In genomic region chr15:97752491-97752890, GRCm38 (mm10) we compare ENCODE assay signal across 27 mouse cellular contexts. TPM values are rescaled to one million over a fixed set of nuclear protein-coding genes. Genes with fewer than 3 reads are reported as not detected.
DNase-seq lines count a peak whose midpoint lies in the region; ATAC-seq lines count a peak whose summit lies in the region.
"Had no signal": no experiment of that assay in that cellular context is flagged by ENCODE, and none has a peak within 500 bp of the region (broad histone marks: within the 10 kb centered on the region; RNA-seq: fewer than 3 reads in every experiment).

No protein-coding gene starts in this region.

- peaks cover 20% of the 10 kb centered on the region for H3K36me3 ChIP-seq in kidney, embryonic 16.5 days (ENCODE audit: insufficient read depth, low read length)
- H3K36me3 ChIP-seq in kidney, embryonic 15.5 days, result peaks cover 42% of the 10 kb centered on the region
- H3K36me3 ChIP-seq: embryonic facial prominence, embryonic 10.5 days; embryonic facial prominence, embryonic 13.5 days; forebrain, embryonic 12.5 days; hindbrain, embryonic 12.5 days; hindbrain, embryonic 15.5 days had no signal

- no peak overlapping the region for H3K27ac ChIP-seq in kidney, embryonic 16.5 days (ENCODE audit: low read length)
- H3K27ac ChIP-seq in kidney, embryonic 15.5 days, result no peak overlapping the region
- peak overlapping the region; percentile 50; the same call in 1 of the 2 replicates for H3K27ac ChIP-seq in brown adipose tissue, adult 24 weeks (replicated peaks; ENCODE audit: low read depth, low read length)
- H3K27ac ChIP-seq: embryonic facial prominence, embryonic 10.5 days; embryonic facial prominence, embryonic 13.5 days; forebrain, embryonic 12.5 days; heart, embryonic 10.5 days; heart, embryonic 13.5 days; hindbrain, embryonic 12.5 days; hindbrain, embryonic 15.5 days had no signal

- ATAC-seq in kidney, embryonic 16.5 days (ENCODE audit: low FRiP score, low TSS enrichment), result no peak
- no peak for ATAC-seq in kidney, embryonic 15.5 days (replicated peaks; ENCODE audit: low FRiP score)
- ATAC-seq: activated CD4-positive, CD25-positive, alpha-beta regulatory T cell, adult 4 months; forebrain, embryonic 16.5 days had no signal

- H3K27me3 ChIP-seq in kidney, embryonic 16.5 days (ENCODE audit: insufficient read depth, low read length), result no peaks in the 10 kb centered on the region
- no peaks in the 10 kb centered on the region for H3K27me3 ChIP-seq in kidney, embryonic 15.5 days
- H3K27me3 ChIP-seq: embryonic facial prominence, embryonic 13.5 days; heart, embryonic 13.5 days; hindbrain, embryonic 12.5 days; hindbrain, embryonic 15.5 days had no signal

- peak; percentile 50 for DNase-seq in kidney, adult 11 months
- DNase-seq in kidney, adult 9 months, result peak; percentile 73
- DNase-seq in A20 (ENCODE audit: low read depth, low spot score), result peak; percentile 20
- no peak for DNase-seq in adrenal gland, postnatal 4 days (ENCODE audit: low spot score in 2 of 2)
- DNase-seq: adrenal gland, adult 8-10 months; adrenal gland, postnatal 36 days; cerebellum, adult 11-12 months; cerebellum, adult 8-10 months; cerebellum, postnatal 10 days; cerebellum, postnatal 36 days; embryo, embryonic 11 days; gastrocnemius, postnatal 25 days; heart, postnatal 14 days had no signal

- WGBS in kidney, embryonic 16.5 days, result 91% methylated on average over 5 of the region's 5 CpGs
- 93% methylated on average over 5 of the region's 5 CpGs for WGBS in kidney, embryonic 15.5 days

- no peak overlapping the region for H3K9ac ChIP-seq in kidney, embryonic 16.5 days (replicated peaks; ENCODE audit: low read length)
- no peak overlapping the region for H3K9ac ChIP-seq in kidney, embryonic 15.5 days
- H3K9ac ChIP-seq: embryonic facial prominence, embryonic 13.5 days; forebrain, embryonic 12.5 days; heart, embryonic 13.5 days; hindbrain, embryonic 12.5 days; hindbrain, embryonic 15.5 days had no signal

- H3K4me3 ChIP-seq in kidney, embryonic 16.5 days (ENCODE audit: low read length), result no peak overlapping the region
- H3K4me3 ChIP-seq in kidney, embryonic 15.5 days (replicated peaks), result no peak overlapping the region
- H3K4me3 ChIP-seq in brown adipose tissue, adult 24 weeks (ENCODE audit: insufficient read depth, low read depth, low read length), result no peak overlapping the region
- H3K4me3 ChIP-seq: embryonic facial prominence, embryonic 10.5 days; embryonic facial prominence, embryonic 13.5 days; erythroblast, embryonic 14.5 days; forebrain, embryonic 12.5 days; heart, embryonic 10.5 days; heart, embryonic 13.5 days; hindbrain, embryonic 12.5 days; hindbrain, embryonic 15.5 days had no signal

- H3K9me3 ChIP-seq in kidney, embryonic 16.5 days (ENCODE audit: low read length), result no peaks in the 10 kb centered on the region
- no peaks in the 10 kb centered on the region for H3K9me3 ChIP-seq in kidney, embryonic 15.5 days (replicated peaks)
- H3K9me3 ChIP-seq: embryonic facial prominence, embryonic 10.5 days; embryonic facial prominence, embryonic 13.5 days; forebrain, embryonic 12.5 days; heart, embryonic 10.5 days; heart, embryonic 13.5 days; hindbrain, embryonic 12.5 days; hindbrain, embryonic 15.5 days had no signal

- H3K4me1 ChIP-seq in kidney, embryonic 16.5 days (ENCODE audit: insufficient read depth, low read length), result peaks cover 20% of the 10 kb centered on the region
- peaks cover 37% of the 10 kb centered on the region for H3K4me1 ChIP-seq in kidney, embryonic 15.5 days
- H3K4me1 ChIP-seq in brown adipose tissue, adult 24 weeks (ENCODE audit: control insufficient read depth, insufficient read depth, insufficient read length, low read length), result peaks cover 16% of the 10 kb centered on the region

- H3K4me2 ChIP-seq in kidney, embryonic 16.5 days (replicated peaks; ENCODE audit: low read depth, low read length), result no peak overlapping the region
- no peak overlapping the region for H3K4me2 ChIP-seq in kidney, embryonic 15.5 days
- H3K4me2 ChIP-seq: embryonic facial prominence, embryonic 13.5 days; forebrain, embryonic 12.5 days; heart, embryonic 13.5 days; hindbrain, embryonic 12.5 days; hindbrain, embryonic 15.5 days had no signal

RNA-seq across cellular contexts. Expression of gene Rapgef3, which starts 15.3 kb away (rescaled TPM):
- polyA plus RNA-seq in kidney, embryonic 16.5 days (2015; fragmentation: Nextera tagmentation; extraction: Ambion mirVana), result 36.3 and 36.4 TPM in 2 replicates
- 23.0 and 29.7 TPM in 2 replicates for polyA plus RNA-seq in kidney, embryonic 15.5 days (2015; fragmentation: Nextera tagmentation; extraction: Ambion mirVana)
- polyA plus RNA-seq in brown adipose tissue, adult 24 weeks (2012; ENCODE audit: insufficient read depth, insufficient read length, missing spikeins), result 6.1 and 6.6 TPM in 2 replicates
- 10 to 100 TPM; 19.2 to 27.9 TPM for total RNA-seq in adrenal gland, postnatal 4 days (2021)
- polyA plus RNA-seq: activated CD4-positive, CD25-positive, alpha-beta regulatory T cell, adult 4 months; erythroblast, embryonic 14.5 days had no signal

RNA-seq across cellular contexts. Expression of gene Endou, which starts 21.4 kb away (rescaled TPM):
- 0.45 and 0.60 TPM in 2 replicates for polyA plus RNA-seq in kidney, embryonic 16.5 days (2015; fragmentation: Nextera tagmentation; extraction: Ambion mirVana)
- 0.36 and 0.85 TPM in 2 replicates for polyA plus RNA-seq in kidney, embryonic 15.5 days (2015; fragmentation: Nextera tagmentation; extraction: Ambion mirVana)
- 0.63 and 2.0 TPM in 2 replicates for polyA plus RNA-seq in brown adipose tissue, adult 24 weeks (2012; ENCODE audit: insufficient read depth, insufficient read length, missing spikeins)
- total RNA-seq in adrenal gland, postnatal 4 days (2021), result 1 to 10 TPM in 1 of 2 experiments, under 1 TPM in 1; 0.95 to 1.1 TPM
- polyA plus RNA-seq: erythroblast, embryonic 14.5 days; intestine, embryonic 14.5 days had no signal

RNA-seq across cellular contexts. Expression of gene Slc48a1, which starts 25.8 kb away (rescaled TPM):
- 81.7 and 81.9 TPM in 2 replicates for polyA plus RNA-seq in kidney, embryonic 16.5 days (2015; fragmentation: Nextera tagmentation; extraction: Ambion mirVana)
- polyA plus RNA-seq in kidney, embryonic 15.5 days (2015; fragmentation: Nextera tagmentation; extraction: Ambion mirVana), result 57.5 and 58.8 TPM in 2 replicates
- polyA plus RNA-seq in brown adipose tissue, adult 24 weeks (2012; ENCODE audit: insufficient read depth, insufficient read length, missing spikeins), result 70.5 and 79.9 TPM in 2 replicates
- total RNA-seq in adrenal gland, postnatal 4 days (2021), result 10 to 100 TPM; 83.0 to 91.7 TPM

RNA-seq across cellular contexts. Expression of gene Rpap3, which starts 46.9 kb away (rescaled TPM):
- polyA plus RNA-seq in kidney, embryonic 16.5 days (2015; fragmentation: Nextera tagmentation; extraction: Ambion mirVana), result 31.0 and 33.0 TPM in 2 replicates
- polyA plus RNA-seq in kidney, embryonic 15.5 days (2015; fragmentation: Nextera tagmentation; extraction: Ambion mirVana), result 29.5 and 33.8 TPM in 2 replicates
- 7.5 and 8.8 TPM in 2 replicates for polyA plus RNA-seq in brown adipose tissue, adult 24 weeks (2012; ENCODE audit: insufficient read depth, insufficient read length, missing spikeins)
- total RNA-seq in adrenal gland, postnatal 4 days (2021), result 10 to 100 TPM; 25.6 to 26.9 TPM

Comparison
In these comparisons a context has a peak if more than half of its experiments do, and no peak if none do; other contexts are left out.
1. DNase-seq: peak in kidney, adult 11 months (single experiment), kidney, adult 9 months (single experiment) and A20 (single experiment); none in adrenal gland, postnatal 4 days (0 of 2).